Mouse (Mus musculus): ENCODE data around the gene Cdadc1. TPM values are rescaled to one million over a fixed set of nuclear protein-coding genes. Genes with fewer than 3 reads are reported as not detected.

The Cdadc1 gene
- polyA plus RNA-seq, 1 experiment from 2014 or later, result 42.7 TPM

DNA sequence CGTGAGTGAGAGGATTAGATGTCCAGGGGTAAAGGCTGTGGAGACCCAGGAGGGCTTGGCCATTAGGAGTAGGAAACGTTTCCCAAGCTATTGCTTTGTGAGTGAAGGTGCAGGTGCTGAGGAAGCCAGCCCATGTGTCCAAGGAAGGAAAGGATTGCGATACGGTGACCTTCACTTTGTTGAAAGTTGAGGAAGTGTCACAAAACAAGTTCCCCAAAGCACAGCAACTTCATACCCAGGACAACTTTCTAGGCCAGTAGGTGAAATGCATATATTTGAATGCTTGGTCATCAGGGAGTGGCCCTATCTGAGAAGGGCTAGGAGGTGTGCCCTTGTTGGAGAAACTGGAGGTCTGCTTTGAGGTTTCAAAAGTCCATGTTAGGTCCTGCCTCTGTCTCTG, 40.7 kb downstream of the Cdadc1 start:
- Histone ChIP-seq H3K27me3 (ENCODE audit: control insufficient read depth, insufficient read depth, low read length) (no peaks in the 10 kb centered on the region), H3K4me3 (ENCODE audit: low read depth, low read length) (no peak overlapping the region), H3K4me2 (replicated peaks; ENCODE audit: low read depth, low read length) (no peak overlapping the region), H3K9me3 (ENCODE audit: control insufficient read depth, low read depth, low read length) (no peaks in the 10 kb centered on the region), H3K4me1 (ENCODE audit: control insufficient read depth, insufficient read depth, low read length) (no peaks in the 10 kb centered on the region), H3K27ac (ENCODE audit: low read length) (no peak overlapping the region), H3K36me3 (ENCODE audit: control insufficient read depth, insufficient read depth, low read length) (no peaks in the 10 kb centered on the region), H3K9ac (replicated peaks; ENCODE audit: low read depth, low read length) (no peak overlapping the region)
- no peak for ATAC-seq (ENCODE audit: insufficient number of reproducible peaks, insufficient read depth, low FRiP score, low read depth)
- 71% methylated on average over 4 of the region's 4 CpGs for WGBS

DNA sequence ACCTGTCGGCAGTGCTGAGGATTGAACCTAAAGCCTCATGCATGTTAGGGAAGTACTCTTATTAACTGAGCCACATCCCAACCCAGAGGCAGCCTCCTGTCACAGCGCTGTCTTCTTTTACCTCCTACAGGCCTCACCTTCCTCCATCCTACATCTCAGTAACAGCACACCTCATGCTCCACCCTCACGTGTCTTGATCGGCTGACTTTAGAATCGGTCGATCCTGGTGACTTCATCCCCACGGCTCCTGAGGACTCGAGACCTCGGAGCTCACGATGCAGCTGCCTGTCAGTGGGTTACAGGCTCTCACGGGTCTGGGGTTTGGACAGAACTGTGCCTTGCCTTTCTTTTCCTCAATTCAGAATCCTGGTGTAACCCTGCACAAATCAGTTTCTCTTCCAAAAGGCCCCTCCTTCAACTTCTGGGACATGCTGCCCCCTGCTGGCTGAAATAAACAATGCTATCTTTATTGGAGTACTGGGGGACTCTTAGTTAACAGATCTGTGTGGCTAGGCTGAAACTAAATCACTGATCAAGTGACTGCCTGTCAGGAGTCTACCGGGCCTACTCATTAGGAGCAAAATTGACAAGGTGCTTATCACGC, 41.7 kb downstream of the Cdadc1 start:
- Histone ChIP-seq H3K9me3 (ENCODE audit: control insufficient read depth, low read depth, low read length) (no peaks in the 10 kb centered on the region), H3K4me3 (ENCODE audit: low read depth, low read length) (no peak overlapping the region), H3K4me1 (ENCODE audit: control insufficient read depth, insufficient read depth, low read length) (no peaks in the 10 kb centered on the region), H3K9ac (replicated peaks; ENCODE audit: low read depth, low read length) (no peak overlapping the region), H3K27ac (ENCODE audit: low read length) (no peak overlapping the region), H3K36me3 (ENCODE audit: control insufficient read depth, insufficient read depth, low read length) (no peaks in the 10 kb centered on the region), H3K27me3 (ENCODE audit: control insufficient read depth, insufficient read depth, low read length) (no peaks in the 10 kb centered on the region), H3K4me2 (replicated peaks; ENCODE audit: low read depth, low read length) (no peak overlapping the region)
- 49% methylated on average over 13 of the region's 13 CpGs for WGBS
- ATAC-seq (ENCODE audit: insufficient number of reproducible peaks, insufficient read depth, low FRiP score, low read depth), result peak; percentile 29; the same call in 1 of the 2 replicates

DNA sequence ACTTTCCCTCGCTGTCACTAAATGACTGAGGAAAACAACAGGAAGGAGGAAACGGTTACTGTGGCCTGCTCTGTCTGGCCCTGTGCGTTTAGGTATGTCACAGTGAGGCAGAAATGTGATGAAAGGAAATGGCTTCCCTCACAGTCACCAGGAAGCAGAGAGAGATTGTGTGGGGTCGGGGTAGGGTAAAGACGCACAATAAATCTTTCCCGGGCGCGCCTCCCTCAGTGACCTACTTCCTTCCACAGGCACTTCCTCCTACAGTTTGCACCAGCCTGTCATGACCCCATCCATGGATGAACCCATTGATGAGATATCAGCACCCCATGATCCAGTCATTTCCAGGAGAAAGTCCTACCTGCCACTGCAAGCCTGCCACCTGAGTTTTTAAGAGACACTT, 42.7 kb downstream of the Cdadc1 start:
- H3K9me3 ChIP-seq (ENCODE audit: control insufficient read depth, low read depth, low read length), result no peaks in the 10 kb centered on the region
- no peaks in the 10 kb centered on the region for H3K4me1 ChIP-seq (ENCODE audit: control insufficient read depth, insufficient read depth, low read length)
- 69% methylated on average over 8 of the region's 8 CpGs for WGBS
- H3K4me2 ChIP-seq (replicated peaks; ENCODE audit: low read depth, low read length), result no peak overlapping the region
- no peak for ATAC-seq (ENCODE audit: insufficient number of reproducible peaks, insufficient read depth, low FRiP score, low read depth)
- no peaks in the 10 kb centered on the region for H3K27me3 ChIP-seq (ENCODE audit: control insufficient read depth, insufficient read depth, low read length)
- H3K36me3 ChIP-seq (ENCODE audit: control insufficient read depth, insufficient read depth, low read length), result no peaks in the 10 kb centered on the region
- no peak overlapping the region for H3K4me3 ChIP-seq (ENCODE audit: low read depth, low read length)
- no peak overlapping the region for H3K9ac ChIP-seq (replicated peaks; ENCODE audit: low read depth, low read length)
- H3K27ac ChIP-seq (ENCODE audit: low read length), result no peak overlapping the region

DNA sequence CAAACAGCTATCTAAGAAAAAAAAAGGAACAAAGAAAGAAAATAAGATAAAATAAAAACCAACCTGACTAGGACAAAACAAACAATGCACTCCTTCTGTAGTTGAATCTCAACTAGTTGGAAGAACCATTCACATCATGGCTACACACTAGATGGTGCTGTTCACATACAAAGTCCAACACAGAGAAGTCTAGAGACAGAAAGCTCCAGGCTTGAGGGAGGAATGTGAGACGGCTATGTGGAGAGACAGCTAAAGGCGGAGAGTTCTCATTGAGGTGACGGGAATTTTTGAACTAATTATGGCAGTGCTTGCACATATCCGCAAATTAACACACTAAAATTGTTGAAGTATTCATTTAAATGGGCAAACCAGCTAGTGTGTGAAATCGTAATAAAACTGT, 43.7 kb downstream of the Cdadc1 start:
- Histone ChIP-seq H3K4me1 (ENCODE audit: control insufficient read depth, insufficient read depth, low read length) (no peaks in the 10 kb centered on the region), H3K4me2 (replicated peaks; ENCODE audit: low read depth, low read length) (no peak overlapping the region), H3K36me3 (ENCODE audit: control insufficient read depth, insufficient read depth, low read length) (no peaks in the 10 kb centered on the region), H3K4me3 (ENCODE audit: low read depth, low read length) (no peak overlapping the region), H3K9me3 (ENCODE audit: control insufficient read depth, low read depth, low read length) (no peaks in the 10 kb centered on the region), H3K9ac (replicated peaks; ENCODE audit: low read depth, low read length) (no peak overlapping the region), H3K27me3 (ENCODE audit: control insufficient read depth, insufficient read depth, low read length) (no peaks in the 10 kb centered on the region), H3K27ac (ENCODE audit: low read length) (no peak overlapping the region)
- WGBS, result 79% methylated on average over 5 of the region's 5 CpGs
- ATAC-seq (ENCODE audit: insufficient number of reproducible peaks, insufficient read depth, low FRiP score, low read depth), result no peak

DNA sequence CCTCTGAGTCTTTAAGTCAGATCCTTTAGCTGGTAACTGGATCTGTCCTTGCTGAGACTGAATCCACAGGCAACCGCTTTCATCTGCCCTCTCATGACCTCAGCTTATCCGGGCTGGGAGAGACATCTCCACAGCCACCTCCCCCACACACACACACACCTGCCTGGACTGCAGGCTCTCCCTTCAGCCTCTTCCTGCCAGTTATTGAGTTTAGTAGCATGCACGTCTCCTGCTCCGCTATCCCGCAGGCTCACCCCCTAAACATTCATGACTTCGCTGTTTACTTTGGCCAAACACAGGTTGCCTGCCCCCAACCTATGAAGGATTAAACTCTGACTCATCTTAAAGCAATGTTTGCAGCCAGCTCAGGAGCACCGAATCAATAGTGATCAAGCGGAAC, 45.8 kb downstream of the Cdadc1 start:
- no peaks in the 10 kb centered on the region for H3K27me3 ChIP-seq (ENCODE audit: control insufficient read depth, insufficient read depth, low read length)
- no peak for ATAC-seq (ENCODE audit: insufficient number of reproducible peaks, insufficient read depth, low FRiP score, low read depth)
- no peak overlapping the region for H3K4me2 ChIP-seq (replicated peaks; ENCODE audit: low read depth, low read length)
- no peak overlapping the region for H3K9ac ChIP-seq (replicated peaks; ENCODE audit: low read depth, low read length)
- no peaks in the 10 kb centered on the region for H3K36me3 ChIP-seq (ENCODE audit: control insufficient read depth, insufficient read depth, low read length)
- no peak overlapping the region for H3K27ac ChIP-seq (ENCODE audit: low read length)
- H3K4me3 ChIP-seq (ENCODE audit: low read depth, low read length), result no peak overlapping the region
- H3K4me1 ChIP-seq (ENCODE audit: control insufficient read depth, insufficient read depth, low read length), result peaks cover 3% of the 10 kb centered on the region; the same call in 1 of the 2 replicates
- no peaks in the 10 kb centered on the region for H3K9me3 ChIP-seq (ENCODE audit: control insufficient read depth, low read depth, low read length)
- WGBS, result 28% methylated on average over 8 of the region's 8 CpGs

DNA sequence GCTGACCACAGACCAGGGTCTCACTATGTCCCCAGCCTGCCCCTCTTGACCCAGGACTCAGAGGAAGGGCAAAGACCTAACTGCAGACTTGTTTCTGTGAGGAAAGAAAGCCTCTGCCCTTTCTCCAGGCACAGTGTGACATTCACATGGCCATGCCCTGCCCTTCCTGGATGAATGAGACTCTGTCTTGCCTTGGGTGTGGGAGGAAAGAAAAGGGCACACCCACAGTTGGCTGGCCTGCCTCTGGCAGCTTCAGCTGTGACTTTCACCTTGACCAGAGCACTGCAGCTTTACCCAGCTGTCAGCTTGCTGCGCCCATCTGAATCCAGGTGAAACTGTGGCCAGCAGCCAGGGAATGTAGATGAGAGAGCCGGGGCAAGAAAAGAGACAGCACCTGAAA, 46.9 kb downstream of the Cdadc1 start:
- Histone ChIP-seq H3K27me3 (ENCODE audit: control insufficient read depth, insufficient read depth, low read length) (no peaks in the 10 kb centered on the region), H3K9me3 (ENCODE audit: control insufficient read depth, low read depth, low read length) (no peaks in the 10 kb centered on the region), H3K4me3 (ENCODE audit: low read depth, low read length) (no peak overlapping the region), H3K9ac (replicated peaks; ENCODE audit: low read depth, low read length) (no peak overlapping the region), H3K4me2 (replicated peaks; ENCODE audit: low read depth, low read length) (no peak overlapping the region), H3K27ac (ENCODE audit: low read length) (no peak overlapping the region), H3K36me3 (ENCODE audit: control insufficient read depth, insufficient read depth, low read length) (no peaks in the 10 kb centered on the region), H3K4me1 (ENCODE audit: control insufficient read depth, insufficient read depth, low read length) (peaks cover 3% of the 10 kb centered on the region; the same call in 1 of the 2 replicates)
- 0 out of 2 replicates have a peak, but pooled peaks have one; percentile 40 for ATAC-seq (ENCODE audit: insufficient number of reproducible peaks, insufficient read depth, low FRiP score, low read depth)
- 79% methylated on average over 2 of the region's 2 CpGs for WGBS

DNA sequence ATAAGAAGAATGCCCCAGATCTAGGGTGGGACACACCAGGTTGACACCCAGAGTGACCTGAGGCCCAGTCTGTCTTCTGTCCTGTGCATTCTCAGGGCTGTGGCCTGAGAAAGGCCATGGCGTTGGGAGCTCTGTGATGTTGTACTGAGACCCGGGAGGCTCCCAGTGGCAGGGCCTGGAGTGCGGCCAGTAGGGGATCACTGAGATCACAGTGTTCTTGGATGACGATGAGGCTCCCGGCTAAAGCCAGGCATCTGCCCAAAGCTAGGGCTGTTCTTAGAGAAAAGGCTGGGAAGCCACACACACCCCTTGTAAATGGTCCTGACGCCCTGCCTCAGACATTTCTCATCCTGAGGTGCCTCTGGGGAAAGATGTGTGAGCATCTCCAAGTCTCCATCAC, 48.7 kb downstream of the Cdadc1 start:
- Histone ChIP-seq H3K4me3 (ENCODE audit: low read depth, low read length) (no peak overlapping the region), H3K4me2 (replicated peaks; ENCODE audit: low read depth, low read length) (no peak overlapping the region), H3K9ac (replicated peaks; ENCODE audit: low read depth, low read length) (no peak overlapping the region), H3K4me1 (ENCODE audit: control insufficient read depth, insufficient read depth, low read length) (peaks cover 3% of the 10 kb centered on the region; the same call in 1 of the 2 replicates), H3K9me3 (ENCODE audit: control insufficient read depth, low read depth, low read length) (no peaks in the 10 kb centered on the region), H3K27ac (ENCODE audit: low read length) (peak overlapping the region; percentile 13; the same call in 1 of the 2 replicates), H3K36me3 (ENCODE audit: control insufficient read depth, insufficient read depth, low read length) (no peaks in the 10 kb centered on the region), H3K27me3 (ENCODE audit: control insufficient read depth, insufficient read depth, low read length) (no peaks in the 10 kb centered on the region)
- ATAC-seq (ENCODE audit: insufficient number of reproducible peaks, insufficient read depth, low FRiP score, low read depth), result no peak
- 68% methylated on average over 6 of the region's 6 CpGs for WGBS

DNA sequence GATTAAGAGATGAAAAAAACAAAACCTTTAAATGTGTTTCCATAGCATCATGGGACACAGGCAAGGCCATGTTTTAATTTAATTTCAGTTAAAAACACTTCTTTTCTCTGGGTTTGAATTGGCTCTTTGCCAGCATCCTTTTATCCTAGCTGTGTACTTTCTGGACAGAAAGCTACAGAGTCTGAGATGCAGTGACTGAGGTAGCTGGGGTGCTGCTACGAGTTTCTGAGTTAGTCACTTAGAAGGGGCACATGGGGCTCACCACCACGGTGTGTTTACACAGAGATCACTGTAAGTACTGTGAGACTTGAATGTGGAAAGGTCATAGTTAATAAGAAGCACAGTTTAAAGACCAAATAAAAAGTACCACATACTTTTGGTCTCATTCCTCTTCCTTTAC, 49.2 kb downstream of the Cdadc1 start:
- Histone ChIP-seq H3K4me1 (ENCODE audit: control insufficient read depth, insufficient read depth, low read length) (peaks cover 3% of the 10 kb centered on the region; the same call in 1 of the 2 replicates), H3K4me3 (ENCODE audit: low read depth, low read length) (no peak overlapping the region), H3K36me3 (ENCODE audit: control insufficient read depth, insufficient read depth, low read length) (no peaks in the 10 kb centered on the region), H3K9me3 (ENCODE audit: control insufficient read depth, low read depth, low read length) (no peaks in the 10 kb centered on the region), H3K27me3 (ENCODE audit: control insufficient read depth, insufficient read depth, low read length) (no peaks in the 10 kb centered on the region), H3K9ac (replicated peaks; ENCODE audit: low read depth, low read length) (no peak overlapping the region), H3K4me2 (replicated peaks; ENCODE audit: low read depth, low read length) (no peak overlapping the region), H3K27ac (ENCODE audit: low read length) (peak overlapping the region; percentile 13; the same call in 1 of the 2 replicates)
- WGBS, result 27% methylated on average over 2 of the region's 2 CpGs
- no peak for ATAC-seq (ENCODE audit: insufficient number of reproducible peaks, insufficient read depth, low FRiP score, low read depth)

DNA sequence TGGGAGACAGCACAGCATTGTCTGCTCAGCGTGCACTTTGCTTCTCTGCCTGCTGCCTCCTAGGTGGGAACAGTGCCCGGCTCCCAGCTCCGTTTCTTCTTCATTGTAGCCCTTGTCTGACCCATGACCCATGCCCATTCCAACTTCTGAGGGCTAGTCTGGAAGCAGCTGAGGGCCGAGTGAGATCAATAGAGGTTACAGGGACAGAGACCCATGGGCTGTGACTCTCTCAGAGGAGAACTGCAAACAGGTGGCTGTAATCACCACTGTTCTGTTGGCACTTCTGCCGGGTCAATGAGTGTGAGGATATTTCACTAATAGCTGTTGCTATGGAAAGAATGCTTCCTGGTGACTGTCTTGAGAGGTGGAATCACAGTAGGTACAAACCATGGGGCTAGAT, 50.2 kb downstream of the Cdadc1 start:
- H3K27me3 ChIP-seq (ENCODE audit: control insufficient read depth, insufficient read depth, low read length), result no peaks in the 10 kb centered on the region
- no peaks in the 10 kb centered on the region for H3K9me3 ChIP-seq (ENCODE audit: control insufficient read depth, low read depth, low read length)
- no peak overlapping the region for H3K4me3 ChIP-seq (ENCODE audit: low read depth, low read length)
- H3K4me2 ChIP-seq (replicated peaks; ENCODE audit: low read depth, low read length), result no peak overlapping the region
- 44% methylated on average over 5 of the region's 5 CpGs for WGBS
- no peak for ATAC-seq (ENCODE audit: insufficient number of reproducible peaks, insufficient read depth, low FRiP score, low read depth)
- no peaks in the 10 kb centered on the region for H3K36me3 ChIP-seq (ENCODE audit: control insufficient read depth, insufficient read depth, low read length)
- H3K27ac ChIP-seq (ENCODE audit: low read length), result no peak overlapping the region
- H3K4me1 ChIP-seq (ENCODE audit: control insufficient read depth, insufficient read depth, low read length), result peaks cover 3% of the 10 kb centered on the region; the same call in 1 of the 2 replicates
- H3K9ac ChIP-seq (replicated peaks; ENCODE audit: low read depth, low read length), result no peak overlapping the region

All from stomach, embryonic 14.5 days (tissue).